Mouse (Mus musculus): ENCODE data around the gene Cldn11.
"Not testable (repeated sequence)": the region's sequence is repeated elsewhere in the genome, so short reads cannot be mapped to it uniquely, and the experiment has no call there.

Cldn11 gene

GRCm38 (mm10) chr3:31149706-31150105 is at the start of gene Cldn11:
TSS of gene Cldn11 (plus strand) at chr3:31149920.
- DNase-seq, result peak; percentile 16

GRCm38 (mm10) chr3:31100026-31100425 is 49.7 kb upstream of the Cldn11 start:
- no peak for DNase-seq

DNA sequence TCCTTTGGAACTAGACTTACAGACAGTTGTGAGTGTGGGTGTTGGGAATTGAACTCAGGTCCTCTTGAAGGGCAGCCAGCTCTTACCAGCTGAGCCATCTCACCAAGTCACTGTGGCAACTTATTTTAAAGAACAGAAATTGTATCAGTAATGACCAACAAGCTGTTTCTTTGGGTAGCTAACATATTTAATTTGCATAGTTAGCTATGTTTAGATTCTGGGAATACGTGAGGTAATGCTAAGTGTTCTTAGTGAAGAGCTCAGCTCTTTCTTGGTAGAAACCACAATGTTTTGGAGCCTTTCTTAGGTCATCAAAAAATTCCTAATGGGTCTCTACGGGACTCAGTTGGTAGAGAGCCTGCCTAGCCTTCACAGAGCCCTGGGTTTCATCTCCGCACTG is 48.9 kb upstream of the Cldn11 start:
- no peak for DNase-seq

GRCm38 (mm10) chr3:31104936-31105335 is 44.8 kb upstream of the Cldn11 start:
- peak; percentile 66 for DNase-seq

- DNase-seq, result no peak
Observed at GRCm38 (mm10) chr3:31106597-31106996, 43.1 kb upstream of the Cldn11 start.

- peak; percentile 81 for DNase-seq
Observed at GRCm38 (mm10) chr3:31107674-31108073, 42.0 kb upstream of the Cldn11 start.

DNA sequence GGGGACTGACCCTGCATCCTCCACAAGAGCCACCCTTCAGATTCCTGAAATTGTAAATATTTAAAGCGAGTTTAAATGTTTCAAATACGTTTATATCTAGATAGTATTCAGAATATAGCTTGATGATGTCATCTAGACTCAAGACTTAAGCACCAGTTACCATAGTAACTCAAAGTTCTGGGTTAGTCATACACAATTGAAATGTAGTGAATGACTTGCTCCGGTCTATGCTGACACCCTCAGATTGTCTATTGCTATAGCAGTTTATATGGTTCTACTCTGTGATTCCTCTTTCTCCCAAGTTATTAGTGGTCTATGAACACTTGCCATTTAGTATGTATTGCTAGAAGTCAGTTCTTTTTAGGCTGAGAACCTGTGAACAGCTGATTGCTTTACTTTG is 40.6 kb upstream of the Cldn11 start:
- no peak for DNase-seq

- no peak for DNase-seq
Observed at GRCm38 (mm10) chr3:31123098-31123497, 26.6 kb upstream of the Cldn11 start.

DNA sequence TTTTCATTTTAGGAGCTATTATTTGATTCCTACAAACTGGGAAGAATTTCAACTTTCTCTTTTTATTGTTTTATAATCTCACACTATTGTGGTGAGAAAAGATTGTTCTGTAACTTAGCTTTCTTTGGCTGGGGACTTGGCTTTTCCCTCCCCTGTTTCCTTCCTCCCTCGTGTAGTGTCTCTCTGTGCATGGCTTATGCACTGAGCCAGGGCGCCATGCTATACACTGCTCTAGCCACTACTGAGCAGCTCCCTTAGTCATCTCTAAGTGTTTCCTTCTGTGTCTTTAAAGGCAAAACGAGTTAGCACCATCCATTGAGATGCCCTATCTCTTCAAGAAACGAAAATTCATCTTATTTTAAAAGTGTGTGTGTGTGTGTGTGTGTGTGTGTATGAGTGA is 23.4 kb upstream of the Cldn11 start:
- no peak for DNase-seq

DNA sequence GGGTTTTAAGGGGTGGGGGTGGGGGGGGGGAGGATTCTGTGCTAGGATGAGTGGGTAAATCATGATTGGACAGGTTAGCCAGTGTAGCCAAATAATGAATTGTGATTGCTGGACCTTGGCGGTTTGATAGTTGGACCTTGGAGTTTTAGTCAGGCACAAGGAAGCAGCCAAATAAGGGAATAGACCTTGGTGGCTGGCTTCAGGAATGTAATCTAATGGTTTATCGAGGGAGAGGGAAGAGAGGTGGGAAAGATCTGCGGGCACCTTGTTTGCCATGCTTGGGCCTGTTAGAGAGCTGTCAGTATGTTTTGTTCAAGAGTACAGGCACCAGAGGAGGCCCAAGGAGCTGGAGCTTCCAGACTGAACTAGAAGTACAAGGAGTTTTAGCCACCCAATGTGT is 22.9 kb upstream of the Cldn11 start:
- DNase-seq, result no peak

DNA sequence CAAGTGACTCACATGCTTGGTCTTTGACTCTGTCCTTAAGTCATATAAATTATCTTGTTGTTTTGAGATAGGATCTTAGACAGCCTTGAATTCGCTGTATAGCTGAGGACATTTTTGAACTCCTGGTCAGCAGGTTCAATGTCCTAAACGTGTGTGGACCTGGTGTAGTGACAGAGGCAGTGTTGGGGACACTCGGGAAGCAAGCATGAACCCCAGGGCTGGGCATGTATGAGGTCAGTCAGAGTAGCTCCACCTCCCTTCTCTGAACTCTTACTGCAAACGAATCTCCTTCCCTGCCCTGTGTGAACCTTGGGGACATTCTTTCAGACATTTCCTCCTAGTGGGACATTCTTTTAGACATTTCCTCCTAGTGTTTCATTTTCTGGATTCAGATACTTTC is 20.0 kb upstream of the Cldn11 start:
- no peak for DNase-seq

DNA sequence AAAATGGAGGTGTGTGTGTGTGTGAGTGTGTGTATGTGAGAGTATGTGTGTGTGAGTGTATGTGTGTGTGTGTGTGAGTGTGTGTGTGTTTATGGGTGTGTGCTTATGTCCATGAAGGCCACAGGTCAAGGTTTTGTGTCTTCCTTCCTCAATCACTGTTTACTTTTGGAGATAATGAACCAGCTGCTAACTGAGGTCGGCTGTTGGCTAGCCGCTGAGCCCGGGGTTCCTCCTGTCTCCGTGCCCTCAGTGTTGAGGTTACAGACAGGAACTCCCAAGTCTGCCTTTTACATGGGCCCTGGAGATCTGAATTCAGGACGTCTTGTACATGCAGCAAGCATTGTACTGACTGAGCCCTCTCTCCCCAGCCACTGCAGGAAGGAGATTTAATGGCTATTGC is 16.1 kb upstream of the Cldn11 start:
- DNase-seq, result peak; percentile 28

GRCm38 (mm10) chr3:31134246-31134645 is 15.5 kb upstream of the Cldn11 start:
- no peak for DNase-seq

- DNase-seq, result peak; percentile 23
Observed at GRCm38 (mm10) chr3:31134696-31135095, 15.0 kb upstream of the Cldn11 start.

- DNase-seq, result not testable (repeated sequence)
Observed at GRCm38 (mm10) chr3:31136591-31136990, 13.1 kb upstream of the Cldn11 start.

GRCm38 (mm10) chr3:31138454-31139424 is 11.0 kb upstream of the Cldn11 start:
- peak; percentile 93 for DNase-seq

DNA sequence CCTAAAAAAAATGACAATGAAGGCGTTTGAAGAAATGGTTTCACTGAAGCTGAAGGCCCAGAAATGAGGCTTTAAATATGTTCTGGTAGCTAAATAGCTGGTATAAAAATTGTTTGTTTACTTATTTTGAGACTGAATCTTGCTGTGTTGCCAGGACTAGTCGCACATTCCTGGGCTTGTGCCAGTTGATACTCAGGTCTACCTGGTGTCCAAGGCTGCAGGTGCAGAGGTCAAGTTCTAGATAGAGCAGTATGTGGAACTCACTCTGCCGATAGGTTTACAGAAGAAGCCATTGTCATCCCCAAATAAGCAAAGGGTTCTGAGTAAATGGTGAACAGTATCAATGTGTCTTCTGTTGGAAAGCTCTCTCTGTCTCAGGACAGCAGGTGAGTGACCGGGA is 8.1 kb upstream of the Cldn11 start:
- DNase-seq, result no peak

DNA sequence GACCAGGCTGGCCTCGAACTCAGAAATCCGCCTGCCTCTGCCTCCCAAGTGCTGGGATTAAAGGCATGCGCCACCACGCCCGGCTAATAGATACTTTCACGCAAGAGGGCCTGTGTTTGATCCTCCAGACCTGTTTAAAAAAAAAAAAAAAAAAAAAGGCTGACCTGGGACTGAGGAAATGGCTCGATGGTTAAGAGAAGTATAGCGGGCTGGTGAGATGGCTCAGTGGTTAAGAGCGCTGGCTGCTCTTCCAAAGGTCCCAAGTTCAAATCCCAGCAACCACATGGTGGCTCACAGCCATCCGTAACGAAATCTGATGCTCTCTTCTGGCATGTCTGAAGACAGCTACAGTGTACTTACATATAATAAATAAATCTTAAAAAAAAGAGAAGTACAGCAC is 4.5 kb upstream of the Cldn11 start:
- not testable (repeated sequence) for DNase-seq

- peak; percentile 89 for DNase-seq
Observed at GRCm38 (mm10) chr3:31145641-31146290, 4.0 kb upstream of the Cldn11 start.

- DNase-seq, result no peak
Observed at GRCm38 (mm10) chr3:31148595-31148994, 1.1 kb upstream of the Cldn11 start.

DNA sequence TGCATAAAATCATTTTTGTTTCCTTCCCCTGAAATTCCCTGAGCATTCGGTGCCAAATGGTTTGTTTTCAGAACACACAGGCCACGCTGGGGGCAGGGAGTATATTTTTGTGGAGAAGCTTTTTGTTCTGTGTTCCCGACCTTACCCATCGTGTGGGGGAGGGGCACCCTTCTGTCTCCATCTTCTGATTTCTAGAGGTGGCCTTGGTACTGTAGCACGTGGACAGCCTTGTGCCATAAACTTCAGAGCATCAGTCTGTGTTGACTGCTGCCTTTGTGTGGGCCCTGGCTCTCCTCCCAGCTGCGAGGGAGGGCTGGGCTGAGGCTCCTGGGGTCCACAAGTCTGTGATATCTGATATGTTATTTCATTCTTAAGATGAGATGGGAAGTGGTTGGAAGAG is 2.4 kb downstream of the Cldn11 start:
- DNase-seq, result no peak

- DNase-seq, result no peak
Observed at GRCm38 (mm10) chr3:31156126-31156525, 6.4 kb downstream of the Cldn11 start.

DNA sequence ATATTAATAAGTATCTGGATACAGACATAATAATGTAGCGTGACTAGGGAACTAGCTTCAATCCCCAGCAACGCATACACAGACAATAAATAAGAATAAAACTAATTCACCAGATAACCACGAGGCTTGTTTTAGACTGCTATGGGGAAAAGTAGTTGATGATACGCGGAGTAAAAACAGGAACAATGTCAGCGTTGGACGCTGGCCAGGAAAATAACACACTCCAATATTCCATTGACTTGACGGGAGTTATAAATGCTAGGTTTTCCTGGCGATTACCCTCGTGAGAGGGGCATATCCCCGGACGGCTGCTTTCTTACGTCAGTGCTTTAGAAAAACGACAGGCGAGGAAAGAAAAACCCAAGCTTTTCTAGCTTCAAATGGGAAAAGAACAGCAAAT is 8.1 kb downstream of the Cldn11 start:
- DNase-seq, result no peak

- no peak for DNase-seq
Observed at GRCm38 (mm10) chr3:31160046-31160445, 10.3 kb downstream of the Cldn11 start.

Measured in lung, postnatal 36 days (tissue).